Mouse (Mus musculus) ES-E14 (cell line): Measurements from ENCODE around the gene Mfn1. TPM values are rescaled to one million over a fixed set of nuclear protein-coding genes. Genes with fewer than 3 reads are reported as not detected.

Experiments
- DNase-seq: peaks from one replicate; pipeline ENCODE4 v3.0.0-alpha.2; 2013; ENCODE audit warnings: low read depth, low spot score
- H3K27ac ChIP-seq: 2 replicates; pipeline ENCODE4 v1.5.1; 2012; ENCODE audit warnings: low read depth, mild to moderate bottlenecking, low read length, moderate library complexity, mixed read lengths; ENCODE audit not compliant: poor library complexity, insufficient read depth, severe bottlenecking
- H3K36me3 ChIP-seq: 2 replicates; pipeline ENCODE4 v1.6.1; 2012; ENCODE audit warnings: mild to moderate bottlenecking, low read length, moderate library complexity, mixed read lengths; ENCODE audit not compliant: control insufficient read depth, poor library complexity, insufficient read depth, severe bottlenecking
- H3K4me1 ChIP-seq, 2 experiments: fragments of 150-350 bp in 1 of 2; sonication (generic) in 1 of 2; 2 replicates each; pipeline ENCODE4 v1.6.1; 2012; ENCODE audit warnings: low read length in 2 of 2, mild to moderate bottlenecking in 1 of 2, mixed read lengths in 1 of 2; ENCODE audit not compliant: control insufficient read depth in 2 of 2, insufficient read depth in 2 of 2, poor library complexity in 1 of 2
- H3K4me3 ChIP-seq, 2 experiments: fragments of 150-350 bp in 1 of 2; sonication (generic) in 1 of 2; 2 replicates each; pipeline ENCODE4 v1.5.1; 2012; ENCODE audit warnings: low read length in 2 of 2, low read depth in 1 of 2, mild to moderate bottlenecking in 1 of 2, mixed read lengths in 1 of 2; ENCODE audit not compliant: insufficient read depth in 1 of 2, poor library complexity in 1 of 2, severe bottlenecking in 1 of 2
- H3K9ac ChIP-seq: 2 replicates; pipeline ENCODE4 v1.6.1; 2012; ENCODE audit warnings: low read depth, mild to moderate bottlenecking, low read length, mixed read lengths; ENCODE audit not compliant: poor library complexity, insufficient read depth, severe bottlenecking
- H3K9me3 ChIP-seq: fragments of 150-350 bp; sonication (generic); 2 replicates; pipeline ENCODE4 v1.6.1; 2012; ENCODE audit warnings: low read depth, mild to moderate bottlenecking, low read length; ENCODE audit not compliant: control insufficient read depth, insufficient read depth
- CHD2 ChIP-seq: IDR thresholded peaks from 2 replicates; pipeline ENCODE4 v1.6.1; 2014; ENCODE audit warnings: mild to moderate bottlenecking, low read depth, low read length, inconsistent platforms
- HCFC1 ChIP-seq: IDR thresholded peaks from 2 replicates; pipeline ENCODE4 v1.6.1; 2012; ENCODE audit warnings: low read length, inconsistent platforms, borderline replicate concordance; ENCODE audit not compliant: insufficient read depth
- MAFK ChIP-seq: IDR thresholded peaks from 2 replicates; pipeline ENCODE4 v1.6.1; 2014; ENCODE audit warnings: mild to moderate bottlenecking, low read depth, low read length, inconsistent platforms; ENCODE audit not compliant: insufficient read depth
- ZC3H11A ChIP-seq: IDR thresholded peaks from 2 replicates; pipeline ENCODE4 v1.6.1; 2012; ENCODE audit warnings: low read depth, mild to moderate bottlenecking, inconsistent platforms, low read length, borderline replicate concordance
- ZNF384 ChIP-seq: IDR thresholded peaks from 2 replicates; pipeline ENCODE4 v1.6.1; 2012; ENCODE audit warnings: low read depth, low read length, inconsistent platforms
- in situ Hi-C, 2 experiments: fragments of 600-800 bp; cut with MboI; formaldehyde crosslinking; loops; one replicate each; pipeline ENCODE4 v1.15.1; 2025; ENCODE audit warnings: low sequenced_read_pairs in 2 of 2, inconsistent platforms in 1 of 2; ENCODE audit not compliant: unreplicated experiment in 2 of 2
- total RNA-seq: library from RNA; depleted of rRNA; stranded (reverse); fragments of 300-350 nt; gene quantifications from 2 replicates; pipeline ENCODE4 v1.2.3, GENCODE M21; 2012

Gene Mfn1
- total RNA-seq, 1 experiment: 35.1 TPM

DNA sequence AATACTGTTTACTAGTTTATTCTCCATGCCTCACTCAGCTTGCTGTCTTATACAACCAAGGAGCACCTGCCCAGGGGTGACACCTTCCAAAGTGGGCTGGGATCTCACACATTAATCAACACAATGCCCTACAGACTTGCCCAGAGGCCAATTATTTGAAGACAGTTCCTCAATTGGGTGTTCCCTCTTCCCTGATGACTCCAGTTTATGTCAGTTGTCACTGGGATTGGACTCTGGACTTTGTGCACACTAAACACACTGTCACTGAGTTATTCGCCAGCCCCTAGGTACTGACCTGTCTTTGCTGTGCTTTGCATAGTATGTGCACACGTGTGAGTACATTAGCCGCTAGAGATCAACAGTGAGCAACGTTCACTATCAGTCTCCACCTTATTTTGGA is 2.1 kb upstream of the Mfn1 start:
- TF ChIP-seq CHD2 (no peak), HCFC1 (no peak), ZC3H11A (no peak), MAFK (no peak), ZNF384 (no peak)
- DNase-seq: no peak
- H3K4me1 ChIP-seq: peaks cover 0 to 2% of the 10 kb centered on the region in 2 experiments; a peak in 3 of 4 replicates
- H3K4me3 ChIP-seq: no peak overlapping the region
- H3K9ac ChIP-seq: no peak overlapping the region
- peaks cover 3% of the 10 kb centered on the region; the same call in 1 of the 2 replicates for H3K9me3 ChIP-seq
- no peak overlapping the region for H3K27ac ChIP-seq
- in situ Hi-C loops: no loop called here
- peaks cover 3% of the 10 kb centered on the region for H3K36me3 ChIP-seq

DNA sequence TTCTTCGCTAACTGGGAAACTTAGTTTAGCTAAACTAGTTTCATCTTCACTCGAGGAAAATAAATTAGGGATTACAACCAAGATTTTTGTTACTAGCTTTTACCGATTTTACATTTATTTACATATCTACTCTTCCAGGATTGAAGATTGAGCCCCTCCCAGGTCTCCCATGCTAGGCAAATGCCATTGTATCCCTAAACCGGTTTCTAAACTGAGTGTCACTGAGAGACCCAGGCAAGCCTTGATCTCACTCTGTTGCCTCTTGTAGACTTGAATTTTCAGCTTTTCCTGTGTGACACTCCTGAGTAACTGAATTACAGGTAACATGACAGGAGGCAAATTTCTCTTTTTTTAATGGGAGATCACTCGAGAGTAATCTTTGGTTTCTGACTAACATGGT is 776 bp downstream of the Mfn1 start:
- peaks cover 6% of the 10 kb centered on the region for H3K36me3 ChIP-seq

DNA sequence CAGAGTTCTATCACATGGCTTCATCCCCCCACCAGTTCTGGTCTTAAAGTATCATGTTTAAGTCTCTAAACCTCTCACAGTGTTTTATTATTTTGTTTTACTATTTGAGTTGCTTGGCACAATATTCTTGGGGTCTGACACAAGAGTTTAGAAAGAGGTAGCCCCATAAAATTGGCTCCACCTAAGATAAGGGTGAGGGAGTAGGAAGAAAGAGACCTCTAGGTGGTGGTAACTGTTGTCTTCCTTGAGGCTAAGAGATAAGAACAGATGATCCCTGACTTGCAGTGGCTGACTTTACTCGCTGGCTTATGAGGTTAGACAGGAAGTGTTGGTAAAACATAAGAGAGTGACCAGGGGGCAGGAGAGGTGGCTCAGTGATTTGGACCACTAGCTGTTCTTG is 6.4 kb downstream of the Mfn1 start:
- no peak overlapping the region for H3K9ac ChIP-seq
- H3K27ac ChIP-seq: no peak overlapping the region
- no peak for DNase-seq
- no peaks in the 10 kb centered on the region for H3K9me3 ChIP-seq
- H3K36me3 ChIP-seq: peaks cover 6% of the 10 kb centered on the region
- H3K4me1 ChIP-seq: 0 out of 4 replicates have a peak, but pooled peaks cover 0 to 3% of the 10 kb centered on the region in 2 experiments
- in situ Hi-C loops: no loop called here
- TF ChIP-seq MAFK (no peak), ZC3H11A (no peak), CHD2 (no peak)
- H3K4me3 ChIP-seq: no peak overlapping the region

More for the DNA sequence above, 776 bp downstream of the Mfn1 start:
- H3K9me3 ChIP-seq: peaks cover 3% of the 10 kb centered on the region; the same call in 1 of the 2 replicates
- peak overlapping the region; percentile 71 to 89 for H3K4me3 ChIP-seq
- TF ChIP-seq CHD2: no peak
- in situ Hi-C loops: no loop called here
- H3K4me1 ChIP-seq: peaks cover 0 to 3% of the 10 kb centered on the region in 2 experiments; a peak in 3 of 4 replicates
- H3K9ac ChIP-seq: no peak overlapping the region
- DNase-seq: no peak
- H3K27ac ChIP-seq: no peak overlapping the region

DNA sequence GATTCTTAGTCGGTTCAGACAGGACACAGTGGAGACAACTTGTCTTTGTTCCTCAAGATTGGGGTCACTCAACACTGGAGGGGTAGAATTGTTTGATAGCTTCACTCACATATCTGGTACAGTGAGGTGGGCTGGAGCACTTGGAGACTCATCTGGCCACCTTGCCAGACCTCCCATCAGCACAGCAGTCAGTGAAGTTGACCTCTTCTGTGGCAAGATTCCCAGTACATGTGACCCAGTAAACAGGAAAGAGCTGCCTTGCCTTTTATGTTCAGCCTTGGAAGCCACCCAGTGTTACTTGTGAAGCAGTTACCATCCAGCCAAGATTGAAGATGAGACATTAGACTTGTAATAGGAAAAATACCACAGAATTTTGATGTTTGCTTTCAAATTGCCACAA is 8.3 kb downstream of the Mfn1 start:
- peaks cover 6% of the 10 kb centered on the region; the same call in 1 of the 2 replicates for H3K36me3 ChIP-seq
- in situ Hi-C loops: no loop called here

DNA sequence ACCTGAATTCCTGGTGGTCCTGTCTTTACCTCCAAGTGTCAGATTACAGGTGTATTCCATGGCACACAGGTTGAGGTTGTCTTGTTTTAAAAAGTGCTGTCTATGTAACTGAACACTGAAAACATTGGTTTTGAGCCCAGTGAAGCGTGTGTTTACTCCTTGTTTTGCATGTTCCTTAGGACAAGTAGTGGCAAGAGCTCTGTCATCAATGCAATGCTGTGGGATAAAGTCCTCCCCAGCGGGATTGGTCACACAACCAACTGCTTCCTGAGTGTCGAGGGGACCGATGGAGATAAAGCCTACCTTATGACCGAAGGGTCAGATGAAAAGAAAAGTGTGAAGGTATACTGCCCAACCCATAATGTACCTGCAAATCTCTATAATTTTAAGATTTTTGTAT is 8.8 kb downstream of the Mfn1 start:
- Histone ChIP-seq H3K4me1 (no peaks in the 10 kb centered on the region), H3K27ac (no peak overlapping the region), H3K4me3 (no peak overlapping the region), H3K9me3 (no peaks in the 10 kb centered on the region), H3K9ac (no peak overlapping the region), H3K36me3 (peaks cover 4% of the 10 kb centered on the region; the same call in 1 of the 2 replicates)
- TF ChIP-seq CHD2: no peak
- no peak for TF ChIP-seq MAFK
- TF ChIP-seq HCFC1: no peak
- no peak for TF ChIP-seq ZNF384
- TF ChIP-seq ZC3H11A: no peak
- no peak for DNase-seq
- in situ Hi-C loops: no loop called here

More for the DNA sequence above, 8.3 kb downstream of the Mfn1 start:
- DNase-seq: no peak
- Histone ChIP-seq H3K9me3 (no peaks in the 10 kb centered on the region), H3K9ac (no peak overlapping the region), H3K4me3 (no peak overlapping the region), H3K27ac (no peak overlapping the region), H3K4me1 (no peaks in the 10 kb centered on the region)
- TF ChIP-seq ZNF384: no peak
- TF ChIP-seq CHD2: no peak
- no peak for TF ChIP-seq ZC3H11A
- no peak for TF ChIP-seq HCFC1
- TF ChIP-seq MAFK: no peak
